Mouse (Mus musculus) Patski (cell line): ENCODE measurements around the gene Slc16a13. TPM values are rescaled to one million over a fixed set of nuclear protein-coding genes. Genes with fewer than 3 reads are reported as not detected.

Experiments used
- ATAC-seq: fragments of 100-300 bp; one replicate; pipeline ENCODE4 v1.8.0; 2021
- CTCF ChIA-PET: fragments of 350-600 bp; sonication (Branson Sonifier 250); formaldehyde crosslinking; loops from one replicate; lab custom pipeline; 2022; ENCODE audit warnings: inconsistent platforms; lab: Charles Lee
- POLR2A ChIA-PET: fragments of 350-600 bp; sonication (Branson Sonifier 250); formaldehyde crosslinking; loops from one replicate; lab custom pipeline; 2022; ENCODE audit warnings: antibody characterized with exemption, inconsistent platforms; lab: Charles Lee
- DNase-seq: peaks from one replicate; pipeline ENCODE4 v3.0.0-alpha.2; 2011; ENCODE audit warnings: low read depth, low spot score
- H3K27me3 ChIP-seq: fragments of 371-371 bp; one replicate; pipeline ENCODE4 v1.5.1; 2021
- CTCF ChIP-seq: fragments of 100-300 bp; IDR thresholded peaks from one replicate; pipeline ENCODE4 v1.5.1; 2021
- in situ Hi-C: fragments of 300-500 bp; cut with MboI; formaldehyde crosslinking; loops from 3 replicates; pipeline ENCODE4 v1.11.1; 2018; ENCODE audit warnings: low pct_unique_long_range_greater_than_20kb, mixed read lengths
- polyA plus RNA-seq: library from polyadenylated mRNA; unstranded; gene quantifications from one replicate; pipeline ENCODE4 v1.2.3, GENCODE M21; 2021

Gene Slc16a13
- polyA plus RNA-seq, 1 experiment from 2014 or later, result 12.2 TPM

- no peak for ATAC-seq
- in situ Hi-C loops, result loop anchor here (5.0 kb wide), 1 partner anchor 143 kb away; no protein-coding TSS in a partner anchor
- no peaks in the 10 kb centered on the region for H3K27me3 ChIP-seq
- ChIA-PET CTCF (interaction anchor here (1.0 to 1.6 kb wide), 4 partner anchors 10 to 129 kb away, joined by 3 to 6 read pairs (median 4); partner anchors contain the start of gene Slc16a11), POLR2A (no interaction called here)
- no peak for TF ChIP-seq CTCF
- DNase-seq, result no peak
Observed at GRCm38 (mm10) chr11:70200036-70200608, 20.7 kb downstream of the Slc16a13 start.

- CTCF ChIA-PET, result interaction anchor here (1.0 to 1.9 kb wide), 4 partner anchors 13 to 144 kb away, joined by 3 to 8 read pairs (median 6); partner anchors contain the start of gene Slc16a11
Observed at GRCm38 (mm10) chr11:70199107-70199506, 21.8 kb downstream of the Slc16a13 start.

GRCm38 (mm10) chr11:70198332-70198731 lies 22.5 kb downstream of the Slc16a13 start:
- in situ Hi-C loops, result no loop called here
- no peak for TF ChIP-seq CTCF
- ChIA-PET CTCF (interaction anchor here (0.7 to 2.0 kb wide), 5 partner anchors 15 to 143 kb away, joined by 3 to 8 read pairs (median 5); no protein-coding TSS in a partner anchor), POLR2A (no interaction called here)
- H3K27me3 ChIP-seq, result no peaks in the 10 kb centered on the region
- ATAC-seq (peak; percentile 58), DNase-seq (peak; percentile 75)

More at GRCm38 (mm10) chr11:70199107-70199506, 21.8 kb downstream of the Slc16a13 start:
- no peak for TF ChIP-seq CTCF
- DNase-seq (no peak), ATAC-seq (no peak)
- POLR2A ChIA-PET, result no interaction called here
- in situ Hi-C loops, result no loop called here
- no peaks in the 10 kb centered on the region for H3K27me3 ChIP-seq

DNA sequence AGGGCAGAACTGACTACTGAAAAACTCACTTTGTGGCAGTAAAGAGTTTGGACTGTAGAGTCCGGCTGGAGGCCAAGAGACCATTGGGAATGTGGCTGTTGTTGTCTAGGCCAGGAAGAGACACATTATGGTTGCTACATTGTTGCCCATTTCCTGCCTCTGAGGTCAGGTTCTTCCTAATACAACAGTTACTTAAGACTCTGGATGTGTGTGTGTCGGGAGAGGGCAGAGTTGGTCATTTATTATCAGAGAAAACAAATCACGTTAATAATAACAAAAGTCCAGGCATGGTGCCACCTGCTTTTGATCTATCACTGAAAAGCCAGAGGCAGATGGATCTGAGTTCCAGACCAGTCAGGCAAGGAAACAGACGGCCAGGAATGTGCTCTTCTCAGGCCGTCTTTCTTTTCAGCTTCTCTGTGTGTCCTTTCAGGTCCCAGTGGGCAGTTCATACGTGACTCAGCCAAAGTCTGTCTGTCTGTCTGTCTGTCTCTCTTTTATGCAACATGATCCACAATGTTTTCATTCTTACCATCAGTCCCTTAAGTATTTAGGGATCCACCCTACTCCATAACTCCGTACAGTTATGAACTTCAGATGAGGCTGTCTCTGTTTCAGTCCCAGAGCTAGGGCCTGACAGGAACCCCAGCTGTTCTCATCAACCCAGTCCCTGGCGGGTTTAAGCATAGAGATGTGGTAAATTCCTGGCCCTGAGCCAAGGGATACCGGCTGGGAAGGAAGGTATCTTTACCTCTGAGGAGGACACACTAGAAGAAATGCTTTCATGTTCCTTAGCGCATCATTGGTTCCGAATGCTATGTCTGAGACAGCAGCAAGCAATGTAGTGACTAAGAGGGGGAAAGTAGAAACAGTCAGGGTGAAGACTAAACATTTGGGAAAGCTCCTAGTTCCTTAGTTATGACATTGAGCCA lies 27.2 kb downstream of the Slc16a13 start:
- TF ChIP-seq CTCF, result no peak
- CTCF ChIA-PET, result interaction anchor here (1.9 kb wide), 1 partner anchor 23 kb away, joined by 7 read pairs; no protein-coding TSS in a partner anchor
- DNase-seq (peak; percentile 82), ATAC-seq (peak; percentile 20)
- no peaks in the 10 kb centered on the region for H3K27me3 ChIP-seq
- in situ Hi-C loops, result no loop called here
- POLR2A ChIA-PET, result no interaction called here

- in situ Hi-C loops, result no loop called here
- ChIA-PET POLR2A (interaction anchor here (0.6 kb wide), 2 partner anchors 11 to 116 kb away, joined by 3 to 4 read pairs; no protein-coding TSS in a partner anchor), CTCF (no interaction called here)
- DNase-seq (no peak), ATAC-seq (no peak)
- no peak for TF ChIP-seq CTCF
- H3K27me3 ChIP-seq, result no peaks in the 10 kb centered on the region
Observed at GRCm38 (mm10) chr11:70192157-70192556, 28.7 kb downstream of the Slc16a13 start.

DNA sequence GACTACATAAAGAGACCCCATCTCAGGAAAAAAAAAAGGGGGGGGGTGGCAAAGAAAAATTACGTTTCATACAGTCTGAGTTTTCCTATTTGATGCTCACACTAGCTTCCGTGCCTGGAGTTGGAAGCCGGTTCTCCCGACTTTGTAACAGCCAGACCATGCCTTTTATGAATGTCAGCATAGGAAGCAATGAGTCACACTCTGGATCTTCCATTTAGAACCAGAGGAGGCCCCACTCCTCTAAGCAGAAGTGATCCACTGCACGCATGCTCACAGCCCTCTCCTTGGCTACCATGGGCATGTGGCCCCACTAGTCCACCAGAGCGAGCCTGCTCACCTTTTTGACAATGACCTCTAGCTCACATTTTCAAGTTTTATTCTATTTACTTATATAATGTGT lies 29.7 kb downstream of the Slc16a13 start:
- no peaks in the 10 kb centered on the region for H3K27me3 ChIP-seq
- ChIA-PET CTCF (interaction anchor here (1.5 kb wide), 1 partner anchor 117 kb away, joined by 3 read pairs; no protein-coding TSS in a partner anchor), POLR2A (no interaction called here)
- in situ Hi-C loops, result no loop called here
- ATAC-seq (no peak), DNase-seq (no peak)
- TF ChIP-seq CTCF, result no peak

- ATAC-seq (peak; percentile 68), DNase-seq (peak; percentile 74)
- POLR2A ChIA-PET, result no interaction called here
- TF ChIP-seq CTCF, result no peak
- in situ Hi-C loops, result no loop called here
- CTCF ChIA-PET, result no interaction called here
- no peaks in the 10 kb centered on the region for H3K27me3 ChIP-seq
Observed at GRCm38 (mm10) chr11:70189319-70190134, 31.3 kb downstream of the Slc16a13 start.

- no peak for TF ChIP-seq CTCF
- in situ Hi-C loops, result no loop called here
- no peaks in the 10 kb centered on the region for H3K27me3 ChIP-seq
- ATAC-seq (no peak), DNase-seq (no peak)
- ChIA-PET POLR2A (no interaction called here), CTCF (no interaction called here)
Observed at GRCm38 (mm10) chr11:70185120-70185519, 35.7 kb downstream of the Slc16a13 start.

DNA sequence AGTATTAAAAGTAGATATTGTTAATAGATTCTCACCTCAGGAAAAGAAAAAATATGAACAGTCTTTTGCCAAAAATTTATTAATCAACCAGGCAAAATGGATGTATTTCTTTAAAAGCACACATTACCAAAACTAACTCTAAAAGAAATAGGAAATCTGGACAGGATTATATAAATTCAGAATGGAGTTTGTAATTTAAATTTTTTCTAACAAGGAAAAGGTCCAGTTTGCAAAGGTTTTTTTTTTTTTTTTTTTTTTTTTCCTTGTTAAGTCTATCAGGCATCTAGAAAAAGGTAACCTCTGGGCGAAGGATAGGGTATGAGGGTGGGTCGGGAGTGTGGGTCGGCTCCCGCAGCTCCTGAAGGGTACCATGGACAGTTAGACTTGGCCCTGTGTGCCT lies 40.4 kb downstream of the Slc16a13 start:
- no peaks in the 10 kb centered on the region for H3K27me3 ChIP-seq
- ATAC-seq (no peak), DNase-seq (no peak)
- in situ Hi-C loops, result no loop called here
- ChIA-PET CTCF (interaction anchor here (1.4 kb wide), 1 partner anchor 13 kb away, joined by 3 read pairs; no protein-coding TSS in a partner anchor), POLR2A (no interaction called here)
- TF ChIP-seq CTCF, result no peak

DNA sequence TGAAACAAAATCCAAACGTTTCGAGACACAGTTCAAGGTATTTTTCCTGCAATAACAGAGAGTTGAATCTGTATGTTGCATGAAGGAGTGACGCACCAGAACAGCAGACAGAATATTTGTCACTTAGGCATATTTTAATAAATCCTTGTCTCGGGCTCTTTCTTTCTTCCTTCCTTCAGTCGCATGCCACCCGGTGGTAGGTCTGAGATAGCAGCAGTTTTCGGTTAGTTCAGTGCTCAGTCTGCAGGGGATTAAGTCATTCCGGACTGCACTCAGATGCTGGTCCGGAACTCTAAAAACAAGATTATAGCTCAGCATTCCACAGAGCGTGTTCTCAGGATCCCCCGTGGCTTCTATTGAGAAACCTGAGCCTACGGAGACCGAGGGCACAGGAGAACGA lies 41.5 kb downstream of the Slc16a13 start:
- no peaks in the 10 kb centered on the region for H3K27me3 ChIP-seq
- DNase-seq (no peak), ATAC-seq (no peak)
- peak; percentile 56 for TF ChIP-seq CTCF
- ChIA-PET POLR2A (no interaction called here), CTCF (interaction anchor here (0.6 kb wide), 1 partner anchor 31 kb away, joined by 3 read pairs; no protein-coding TSS in a partner anchor)
- in situ Hi-C loops, result no loop called here
